Mouse (Mus musculus): ENCODE measurements around the gene Hspbap1. TPM values are rescaled to one million over a fixed set of nuclear protein-coding genes. Genes with fewer than 3 reads are reported as not detected.

Hspbap1 gene
- polyA plus RNA-seq, 1 experiment from 2014 or later: 18.1 TPM

GRCm38 (mm10) chr16:35768785-35769642, 1.2 kb upstream of the Hspbap1 start, which contains the start of gene Dirc2:
Gene Dirc2 (minus strand): TSS chr16:35769356.
- Histone ChIP-seq H3K4me2 (ENCODE audit: low read length) (peak within 1 kb of the TSS; percentile 90), H3K36me3 (ENCODE audit: control insufficient read depth, insufficient read depth, low read length) (no peaks in the 10 kb centered on the region), H3K4me3 (replicated peaks; ENCODE audit: low read depth, low read length) (peak within 1 kb of the TSS; percentile 85), H3K9me3 (ENCODE audit: control insufficient read depth, low read length) (no peaks in the 10 kb centered on the region), H3K9ac (replicated peaks; ENCODE audit: low read length) (peak within 1 kb of the TSS; percentile 85), H3K4me1 (ENCODE audit: control insufficient read depth, insufficient read depth, low read length) (peaks cover 32% of the 10 kb centered on the region), H3K27me3 (ENCODE audit: control insufficient read depth, insufficient read depth, low read length) (no peaks in the 10 kb centered on the region), H3K27ac (replicated peaks; ENCODE audit: low read depth, low read length) (peak within 1 kb of the TSS; percentile 72)
- DNase-seq (peak; percentile 86), ATAC-seq (ENCODE audit: low FRiP score, low TSS enrichment) (peak; percentile 80)
- WGBS: under 1% methylated on average over 75 of the region's 78 CpGs

- Histone ChIP-seq H3K9ac (replicated peaks; ENCODE audit: low read length) (no peak overlapping the region; the same call in 1 of the 2 replicates), H3K27me3 (ENCODE audit: control insufficient read depth, insufficient read depth, low read length) (no peaks in the 10 kb centered on the region), H3K4me3 (replicated peaks; ENCODE audit: low read depth, low read length) (peak overlapping the region; percentile 85), H3K4me1 (ENCODE audit: control insufficient read depth, insufficient read depth, low read length) (peaks cover 32% of the 10 kb centered on the region), H3K27ac (replicated peaks; ENCODE audit: low read depth, low read length) (no peak overlapping the region), H3K9me3 (ENCODE audit: control insufficient read depth, low read length) (no peaks in the 10 kb centered on the region), H3K4me2 (ENCODE audit: low read length) (peak overlapping the region; percentile 90), H3K36me3 (ENCODE audit: control insufficient read depth, insufficient read depth, low read length) (no peaks in the 10 kb centered on the region)
- no peak for DNase-seq
- no peak for ATAC-seq (ENCODE audit: low FRiP score, low TSS enrichment)
- 20% methylated on average over 8 of the region's 8 CpGs for WGBS
Observed at GRCm38 (mm10) chr16:35771141-35771540, 966 bp downstream of the Hspbap1 start.

GRCm38 (mm10) chr16:35771606-35772005, 1.4 kb downstream of the Hspbap1 start:
- DNase-seq (no peak), ATAC-seq (ENCODE audit: low FRiP score, low TSS enrichment) (no peak)
- no peaks in the 10 kb centered on the region for H3K9me3 ChIP-seq (ENCODE audit: control insufficient read depth, low read length)
- 88% methylated on average over 5 of the region's 5 CpGs for WGBS
- H3K36me3 ChIP-seq (ENCODE audit: control insufficient read depth, insufficient read depth, low read length): no peaks in the 10 kb centered on the region
- no peaks in the 10 kb centered on the region for H3K27me3 ChIP-seq (ENCODE audit: control insufficient read depth, insufficient read depth, low read length)
- no peak overlapping the region for H3K4me3 ChIP-seq (replicated peaks; ENCODE audit: low read depth, low read length)
- H3K4me1 ChIP-seq (ENCODE audit: control insufficient read depth, insufficient read depth, low read length): peaks cover 32% of the 10 kb centered on the region
- H3K4me2 ChIP-seq (ENCODE audit: low read length): 0 out of 2 replicates have a peak overlapping the region, but pooled peaks have one; percentile 90
- H3K27ac ChIP-seq (replicated peaks; ENCODE audit: low read depth, low read length): no peak overlapping the region
- no peak overlapping the region for H3K9ac ChIP-seq (replicated peaks; ENCODE audit: low read length)

- no peaks in the 10 kb centered on the region for H3K36me3 ChIP-seq (ENCODE audit: control insufficient read depth, insufficient read depth, low read length)
- DNase-seq (no peak), ATAC-seq (ENCODE audit: low FRiP score, low TSS enrichment) (no peak)
- no peak overlapping the region for H3K4me3 ChIP-seq (replicated peaks; ENCODE audit: low read depth, low read length)
- H3K27ac ChIP-seq (replicated peaks; ENCODE audit: low read depth, low read length): no peak overlapping the region
- no peak overlapping the region for H3K9ac ChIP-seq (replicated peaks; ENCODE audit: low read length)
- 87% methylated on average over 5 of the region's 5 CpGs for WGBS
- no peaks in the 10 kb centered on the region for H3K9me3 ChIP-seq (ENCODE audit: control insufficient read depth, low read length)
- H3K4me2 ChIP-seq (ENCODE audit: low read length): no peak overlapping the region
- no peaks in the 10 kb centered on the region for H3K27me3 ChIP-seq (ENCODE audit: control insufficient read depth, insufficient read depth, low read length)
- peaks cover 27% of the 10 kb centered on the region for H3K4me1 ChIP-seq (ENCODE audit: control insufficient read depth, insufficient read depth, low read length)
Observed at GRCm38 (mm10) chr16:35772598-35772997, 2.4 kb downstream of the Hspbap1 start.

GRCm38 (mm10) chr16:35775835-35776234, 5.7 kb downstream of the Hspbap1 start:
- WGBS: 94% methylated on average over 1 of the region's 1 CpGs
- H3K36me3 ChIP-seq (ENCODE audit: control insufficient read depth, insufficient read depth, low read length): no peaks in the 10 kb centered on the region
- no peak for ATAC-seq (ENCODE audit: low FRiP score, low TSS enrichment)

GRCm38 (mm10) chr16:35776737-35777136, 6.6 kb downstream of the Hspbap1 start:
- H3K9me3 ChIP-seq (ENCODE audit: control insufficient read depth, low read length): no peaks in the 10 kb centered on the region
- no peak for ATAC-seq (ENCODE audit: low FRiP score, low TSS enrichment)
- H3K27ac ChIP-seq (replicated peaks; ENCODE audit: low read depth, low read length): no peak overlapping the region
- no peak for DNase-seq
- H3K9ac ChIP-seq (replicated peaks; ENCODE audit: low read length): no peak overlapping the region
- no peak overlapping the region for H3K4me3 ChIP-seq (replicated peaks; ENCODE audit: low read depth, low read length)
- no peaks in the 10 kb centered on the region for H3K27me3 ChIP-seq (ENCODE audit: control insufficient read depth, insufficient read depth, low read length)
- H3K36me3 ChIP-seq (ENCODE audit: control insufficient read depth, insufficient read depth, low read length): no peaks in the 10 kb centered on the region
- 0 out of 2 replicates have a peak, but pooled peaks cover 1% of the 10 kb centered on the region for H3K4me1 ChIP-seq (ENCODE audit: control insufficient read depth, insufficient read depth, low read length)
- H3K4me2 ChIP-seq (ENCODE audit: low read length): no peak overlapping the region
- WGBS: 96% methylated on average over 7 of the region's 7 CpGs

More at GRCm38 (mm10) chr16:35775835-35776234, 5.7 kb downstream of the Hspbap1 start:
- Histone ChIP-seq H3K4me3 (replicated peaks; ENCODE audit: low read depth, low read length) (no peak overlapping the region), H3K27ac (replicated peaks; ENCODE audit: low read depth, low read length) (no peak overlapping the region), H3K4me1 (ENCODE audit: control insufficient read depth, insufficient read depth, low read length) (peaks cover 10% of the 10 kb centered on the region), H3K27me3 (ENCODE audit: control insufficient read depth, insufficient read depth, low read length) (no peaks in the 10 kb centered on the region), H3K4me2 (ENCODE audit: low read length) (no peak overlapping the region), H3K9me3 (ENCODE audit: control insufficient read depth, low read length) (no peaks in the 10 kb centered on the region), H3K9ac (replicated peaks; ENCODE audit: low read length) (no peak overlapping the region)
- DNase-seq: no peak

GRCm38 (mm10) chr16:35777768-35778167, 7.6 kb downstream of the Hspbap1 start:
- H3K27me3 ChIP-seq (ENCODE audit: control insufficient read depth, insufficient read depth, low read length): no peaks in the 10 kb centered on the region
- H3K9ac ChIP-seq (replicated peaks; ENCODE audit: low read length): no peak overlapping the region
- ATAC-seq (ENCODE audit: low FRiP score, low TSS enrichment) (no peak), DNase-seq (no peak)
- no peak overlapping the region for H3K4me2 ChIP-seq (ENCODE audit: low read length)
- H3K4me1 ChIP-seq (ENCODE audit: control insufficient read depth, insufficient read depth, low read length): no peaks in the 10 kb centered on the region
- WGBS: over 99% methylated on average over 4 of the region's 4 CpGs
- H3K27ac ChIP-seq (replicated peaks; ENCODE audit: low read depth, low read length): no peak overlapping the region
- no peaks in the 10 kb centered on the region for H3K9me3 ChIP-seq (ENCODE audit: control insufficient read depth, low read length)
- no peaks in the 10 kb centered on the region for H3K36me3 ChIP-seq (ENCODE audit: control insufficient read depth, insufficient read depth, low read length)
- H3K4me3 ChIP-seq (replicated peaks; ENCODE audit: low read depth, low read length): no peak overlapping the region

GRCm38 (mm10) chr16:35779681-35780080, 9.5 kb downstream of the Hspbap1 start:
- H3K9ac ChIP-seq (replicated peaks; ENCODE audit: low read length): no peak overlapping the region
- no peaks in the 10 kb centered on the region for H3K27me3 ChIP-seq (ENCODE audit: control insufficient read depth, insufficient read depth, low read length)
- H3K4me2 ChIP-seq (ENCODE audit: low read length): no peak overlapping the region
- no peaks in the 10 kb centered on the region for H3K4me1 ChIP-seq (ENCODE audit: control insufficient read depth, insufficient read depth, low read length)
- H3K27ac ChIP-seq (replicated peaks; ENCODE audit: low read depth, low read length): no peak overlapping the region
- no peaks in the 10 kb centered on the region for H3K36me3 ChIP-seq (ENCODE audit: control insufficient read depth, insufficient read depth, low read length)
- H3K9me3 ChIP-seq (ENCODE audit: control insufficient read depth, low read length): no peaks in the 10 kb centered on the region
- no peak for DNase-seq
- H3K4me3 ChIP-seq (replicated peaks; ENCODE audit: low read depth, low read length): no peak overlapping the region
- 80% methylated on average over 7 of the region's 7 CpGs for WGBS
- no peak for ATAC-seq (ENCODE audit: low FRiP score, low TSS enrichment)

GRCm38 (mm10) chr16:35781096-35781495, 10.9 kb downstream of the Hspbap1 start:
- ATAC-seq (ENCODE audit: low FRiP score, low TSS enrichment): no peak
- Histone ChIP-seq H3K36me3 (ENCODE audit: control insufficient read depth, insufficient read depth, low read length) (no peaks in the 10 kb centered on the region), H3K27me3 (ENCODE audit: control insufficient read depth, insufficient read depth, low read length) (no peaks in the 10 kb centered on the region), H3K4me1 (ENCODE audit: control insufficient read depth, insufficient read depth, low read length) (no peaks in the 10 kb centered on the region), H3K27ac (replicated peaks; ENCODE audit: low read depth, low read length) (no peak overlapping the region), H3K4me3 (replicated peaks; ENCODE audit: low read depth, low read length) (no peak overlapping the region), H3K4me2 (ENCODE audit: low read length) (no peak overlapping the region), H3K9ac (replicated peaks; ENCODE audit: low read length) (no peak overlapping the region), H3K9me3 (ENCODE audit: control insufficient read depth, low read length) (no peaks in the 10 kb centered on the region)
- WGBS: 94% methylated on average over 9 of the region's 9 CpGs
- no peak for DNase-seq

All from midbrain, embryonic 14.5 days (tissue).